In genomic region chr7:88278628-88279196, GRCm38 (mm10) we compare ENCODE assay signal across 8 mouse cellular contexts. TPM values are rescaled to one million over a fixed set of nuclear protein-coding genes. Genes with fewer than 3 reads are reported as not detected.
DNase-seq lines count a peak whose midpoint lies in the region; ATAC-seq and TF ChIP-seq lines count a peak whose summit lies in the region.

No protein-coding gene starts in this region.

- H3K27ac ChIP-seq in heart, embryonic 14.5 days (replicated peaks in 1 of 2; ENCODE audit: control insufficient read depth in 1 of 2, insufficient read depth in 1 of 2, low read depth in 2 of 2, low read length in 2 of 2), result peak overlapping the region in 1 of 2 experiments; percentile 60; a peak in 1 of 4 replicates
- peak overlapping the region; percentile 79 for H3K27ac ChIP-seq in MEL (ENCODE audit: control insufficient read depth, low read depth, low read length)
- no peak overlapping the region for H3K27ac ChIP-seq in hindbrain, embryonic 15.5 days (replicated peaks)
- no peak overlapping the region for H3K27ac ChIP-seq in midbrain, embryonic 14.5 days (replicated peaks; ENCODE audit: low read depth, low read length)

- no peak for ATAC-seq in heart, embryonic 14.5 days (ENCODE audit: insufficient number of reproducible peaks, insufficient read depth, low FRiP score, low read depth)
- no peak for ATAC-seq in hindbrain, embryonic 15.5 days (ENCODE audit: low FRiP score, low read depth)
- ATAC-seq in midbrain, embryonic 14.5 days (ENCODE audit: low FRiP score, low TSS enrichment), result no peak
- ATAC-seq in megakaryocyte-erythroid progenitor cell, adult 5-6 weeks (replicated peaks; ENCODE audit: low FRiP score, low TSS enrichment, poor library complexity, severe bottlenecking), result no peak

- TF ChIP-seq EP300 in MEL (IDR thresholded peaks at IDR 0.05; ENCODE audit: low read depth in 1 of 2, low read length in 2 of 2), result no peak

- H3K27me3 ChIP-seq in heart, embryonic 14.5 days (ENCODE audit: control insufficient read depth, insufficient read depth, low read length), result no peaks in the 10 kb centered on the region
- no peaks in the 10 kb centered on the region for H3K27me3 ChIP-seq in MEL (ENCODE audit: control insufficient read depth in 1 of 2, insufficient read depth in 2 of 2, low read length in 2 of 2)
- no peaks in the 10 kb centered on the region for H3K27me3 ChIP-seq in hindbrain, embryonic 15.5 days
- H3K27me3 ChIP-seq in midbrain, embryonic 14.5 days (ENCODE audit: control insufficient read depth, insufficient read depth, low read length), result no peaks in the 10 kb centered on the region

- no peak for TF ChIP-seq CTCF in MEL (IDR thresholded peaks at IDR 0.05 in 2 of 3, conservative IDR thresholded peaks at IDR 0.05 in 1 of 3; ENCODE audit: control insufficient read depth in 1 of 3, insufficient read depth in 1 of 3, low read depth in 2 of 3, low read length in 3 of 3, poor library complexity in 1 of 3, severe bottlenecking in 1 of 3)

- no peaks in the 10 kb centered on the region for H3K36me3 ChIP-seq in heart, embryonic 14.5 days (ENCODE audit: control insufficient read depth, insufficient read depth, low read length)
- peaks cover 6 to 23% of the 10 kb centered on the region in 2 experiments for H3K36me3 ChIP-seq in MEL (ENCODE audit: control insufficient read depth in 1 of 2, insufficient read depth in 2 of 2, low read length in 2 of 2)
- H3K36me3 ChIP-seq in hindbrain, embryonic 15.5 days, result no peaks in the 10 kb centered on the region
- no peaks in the 10 kb centered on the region for H3K36me3 ChIP-seq in midbrain, embryonic 14.5 days (ENCODE audit: control insufficient read depth, insufficient read depth, low read length)

- H3K9me3 ChIP-seq in heart, embryonic 14.5 days (ENCODE audit: control insufficient read depth, low read length), result no peaks in the 10 kb centered on the region
- H3K9me3 ChIP-seq in MEL (replicated peaks; ENCODE audit: insufficient read depth, low read length), result no peaks in the 10 kb centered on the region
- H3K9me3 ChIP-seq in hindbrain, embryonic 15.5 days, result no peaks in the 10 kb centered on the region
- no peaks in the 10 kb centered on the region for H3K9me3 ChIP-seq in midbrain, embryonic 14.5 days (ENCODE audit: control insufficient read depth, low read length)

- no peak for TF ChIP-seq RAD21 in MEL (IDR thresholded peaks at IDR 0.05; ENCODE audit: low read depth, low read length)

- WGBS in heart, embryonic 14.5 days, result 18% methylated on average over 8 of the region's 8 CpGs
- 62% methylated on average over 8 of the region's 8 CpGs for WGBS in hindbrain, embryonic 15.5 days
- WGBS in midbrain, embryonic 14.5 days, result 61% methylated on average over 8 of the region's 8 CpGs

- H3K4me2 ChIP-seq in heart, embryonic 14.5 days (ENCODE audit: low read length), result peak overlapping the region; percentile 90
- peak overlapping the region; percentile 96 for H3K4me2 ChIP-seq in hindbrain, embryonic 15.5 days
- peak overlapping the region; percentile 82 for H3K4me2 ChIP-seq in midbrain, embryonic 14.5 days (ENCODE audit: low read length)

- peak overlapping the region; percentile 73 for H3K9ac ChIP-seq in heart, embryonic 14.5 days (ENCODE audit: low read length)
- H3K9ac ChIP-seq in MEL (ENCODE audit: control insufficient read depth, low read depth, low read length, poor library complexity, severe bottlenecking), result peak overlapping the region; percentile 80
- no peak overlapping the region for H3K9ac ChIP-seq in hindbrain, embryonic 15.5 days
- no peak overlapping the region for H3K9ac ChIP-seq in midbrain, embryonic 14.5 days (replicated peaks; ENCODE audit: low read length)

- no peak for DNase-seq in heart, postnatal 14 days
- DNase-seq in MEL (ENCODE audit: low read depth, low spot score), result peak; percentile 75
- no peak for DNase-seq in midbrain, embryonic 14.5 days
- DNase-seq in right cerebral cortex, postnatal 25 days, result no peak
- DNase-seq in layer of hippocampus, postnatal 10 days (ENCODE audit: low spot score in 2 of 2), result no peak

- no peak for TF ChIP-seq POLR2A in MEL (IDR thresholded peaks at IDR 0.05; ENCODE audit: control insufficient read depth in 1 of 2, insufficient read depth in 1 of 2, low read depth in 1 of 2, low read length in 2 of 2, poor library complexity in 1 of 2)

- peaks cover 4 to 12% of the 10 kb centered on the region in 2 experiments; a peak in 3 of 4 replicates for H3K4me1 ChIP-seq in heart, embryonic 14.5 days (ENCODE audit: control insufficient read depth in 2 of 2, insufficient read depth in 2 of 2, low read length in 2 of 2)
- peaks cover 0 to 8% of the 10 kb centered on the region in 2 experiments; a peak in 3 of 4 replicates for H3K4me1 ChIP-seq in MEL (ENCODE audit: control insufficient read depth in 1 of 2, insufficient read depth in 2 of 2, low read length in 2 of 2)
- H3K4me1 ChIP-seq in hindbrain, embryonic 15.5 days (replicated peaks), result peaks cover 11% of the 10 kb centered on the region
- H3K4me1 ChIP-seq in midbrain, embryonic 14.5 days (ENCODE audit: control insufficient read depth, insufficient read depth, low read length), result peaks cover 8% of the 10 kb centered on the region; the same call in 1 of the 2 replicates

- intact Hi-C loops in heart, postnatal 14 days (cut with DNase I), result no loop called here

- peaks cover 8% of the 10 kb centered on the region for H3K79me2 ChIP-seq in MEL (ENCODE audit: control insufficient read depth, insufficient read depth, low read length, poor library complexity)

- peak overlapping the region; percentile 59 to 60 for H3K4me3 ChIP-seq in heart, embryonic 14.5 days (ENCODE audit: control insufficient read depth in 1 of 2, insufficient read depth in 1 of 2, low read depth in 1 of 2, low read length in 2 of 2)
- peak overlapping the region; percentile 82 to 85 for H3K4me3 ChIP-seq in MEL (ENCODE audit: control insufficient read depth in 1 of 2, insufficient read depth in 1 of 2, low read depth in 2 of 2, low read length in 2 of 2)
- H3K4me3 ChIP-seq in hindbrain, embryonic 15.5 days, result peak overlapping the region; percentile 50
- H3K4me3 ChIP-seq in midbrain, embryonic 14.5 days (replicated peaks; ENCODE audit: low read depth, low read length), result peak overlapping the region; percentile 41; the same call in 1 of the 2 replicates

TF ChIP-seq in MEL, 35 proteins besides CTCF, POLR2A, EP300 and RAD21 (continues in another document):
- TF ChIP-seq CHD1 (IDR thresholded peaks at IDR 0.05; ENCODE audit: low read depth, low read length) (no peak), UBTF (IDR thresholded peaks at IDR 0.05; ENCODE audit: borderline replicate concordance, insufficient read depth, low read depth, low read length) (no peak), MYB (IDR thresholded peaks at IDR 0.05; ENCODE audit: low read depth, low read length) (no peak), KAT2A (conservative IDR thresholded peaks at IDR 0.05; ENCODE audit: low read depth, low read length) (no peak), USF1 (IDR thresholded peaks at IDR 0.05; ENCODE audit: low read depth, low read length) (no peak), SIN3A (IDR thresholded peaks at IDR 0.05; ENCODE audit: low read length) (peak; percentile 89), JUND (IDR thresholded peaks at IDR 0.05; ENCODE audit: low read depth, low read length) (no peak), TBP (IDR thresholded peaks at IDR 0.05; ENCODE audit: low read depth, low read length) (no peak), SMC3 (IDR thresholded peaks at IDR 0.05; ENCODE audit: low read depth, low read length) (no peak), POLR2AphosphoS2 (IDR thresholded peaks at IDR 0.05; ENCODE audit: low read length) (no peak), MEF2A (IDR thresholded peaks at IDR 0.05; ENCODE audit: extremely low read depth, insufficient replicate concordance, low read depth, low read length, poor library complexity, severe bottlenecking) (no peak), RCOR1 (IDR thresholded peaks at IDR 0.05; ENCODE audit: low read depth, low read length) (no peak), ZKSCAN1 (IDR thresholded peaks at IDR 0.05; ENCODE audit: low read depth, low read length) (no peak), POLR2AphosphoS5 (IDR thresholded peaks at IDR 0.05; ENCODE audit: borderline replicate concordance, low read depth, low read length) (no peak), ZMIZ1 (IDR thresholded peaks at IDR 0.05; ENCODE audit: low read depth, low read length) (no peak), E2F4 (IDR thresholded peaks at IDR 0.05; ENCODE audit: borderline replicate concordance, low read depth, low read length) (no peak), MXI1 (IDR thresholded peaks at IDR 0.05; ENCODE audit: low read depth, low read length) (peak; percentile 96), TCF12 (IDR thresholded peaks at IDR 0.05; ENCODE audit: low read depth, low read length) (no peak), MYC (IDR thresholded peaks at IDR 0.05; ENCODE audit: low read depth, low read length) (peak; percentile 85), USF2 (IDR thresholded peaks at IDR 0.05; ENCODE audit: borderline replicate concordance in 1 of 2, insufficient read depth in 1 of 2, low read depth in 1 of 2, low read length in 2 of 2) (no peak), HCFC1 (IDR thresholded peaks at IDR 0.05; ENCODE audit: low read depth, low read length) (no peak), MAX (IDR thresholded peaks at IDR 0.05; ENCODE audit: low read length) (peak; percentile 93), BHLHE40 (IDR thresholded peaks at IDR 0.05; ENCODE audit: borderline replicate concordance, low read depth, low read length) (peak; percentile 61; the same call in 1 of the 2 replicates), ETS1 (IDR thresholded peaks at IDR 0.05; ENCODE audit: low read depth, low read length) (no peak), ELF1 (IDR thresholded peaks at IDR 0.05; ENCODE audit: low read depth, low read length) (no peak), MAZ (IDR thresholded peaks at IDR 0.05; ENCODE audit: low read depth, low read length) (no peak), MAFK (IDR thresholded peaks at IDR 0.05; ENCODE audit: borderline replicate concordance, low read depth, low read length) (no peak), ZC3H11A (IDR thresholded peaks at IDR 0.05; ENCODE audit: low read depth, low read length) (no peak)

RNA-seq across cellular contexts. Expression of gene Ctsc, which starts 0.8 kb away (rescaled TPM):
- 43.6 and 44.6 TPM in 2 replicates for polyA plus RNA-seq in heart, embryonic 14.5 days (2014; fragmentation: Nextera tagmentation; extraction: Ambion mirVana)
- total RNA-seq in heart, postnatal 14 days (2021), result 10 to 100 TPM; 27.6 TPM
- 50.7 and 59.1 TPM in 2 replicates for total RNA-seq in MEL (2012; rRNA removed)
- 10 to 100 TPM in 1 of 2 experiments, not detected in 1; 51.4 TPM for polyA plus RNA-seq in MEL (2012; ENCODE audit: insufficient read depth in 1 of 2, insufficient read length in 2 of 2, low read depth in 1 of 2, low replicate concordance in 2 of 2, missing spikeins in 1 of 2)
- polyA plus RNA-seq in hindbrain, embryonic 15.5 days (2015; fragmentation: Nextera tagmentation; extraction: Ambion mirVana), result 20.5 and 27.5 TPM in 2 replicates
- polyA plus RNA-seq in midbrain, embryonic 14.5 days (2014; fragmentation: Nextera tagmentation; extraction: Ambion mirVana), result 5.5 and 18.8 TPM in 2 replicates
- 10 to 100 TPM; 14.9 to 21.8 TPM for total RNA-seq in layer of hippocampus, postnatal 10 days (2021)
- total RNA-seq in megakaryocyte-erythroid progenitor cell, adult 5-6 weeks (2014; fragmentation: Nextera tagmentation), result 9.0 and 11.6 TPM in 2 replicates
- 18.1 and 21.7 TPM in 2 replicates for total RNA-seq in megakaryocyte-erythroid progenitor cell, adult 5-6 weeks (2017)

Comparison
In these comparisons a context has a peak if more than half of its experiments do, and no peak if none do; other contexts are left out.
1. H3K9ac ChIP-seq: peak in heart, embryonic 14.5 days (single experiment) and MEL (single experiment); none in hindbrain, embryonic 15.5 days (single experiment) and midbrain, embryonic 14.5 days (single experiment).
2. Peak in every context shown above with its lines, with median percentiles within 50 percentile points of each other: H3K4me2 ChIP-seq and H3K4me3 ChIP-seq.